Mouse (Mus musculus) intestine, postnatal 0 days (tissue): ENCODE results near the gene Orc3. TPM values are rescaled to one million over a fixed set of nuclear protein-coding genes. Genes with fewer than 3 reads are reported as not detected.

Experiments
- ATAC-seq: fragments of 200-750 bp; cut with Nextera tagmentation; 2 replicates; pipeline ENCODE4 v1.8.0; 2017; ENCODE audit warnings: mild to moderate bottlenecking, moderate TSS enrichment, moderate library complexity
- H3K27ac ChIP-seq: fragments of 300-500 bp; sonication (generic); 2 replicates; pipeline ENCODE4 v1.5.1; 2014; ENCODE audit warnings: mild to moderate bottlenecking, low read depth, low read length, moderate library complexity
- H3K27me3 ChIP-seq: fragments of 300-500 bp; sonication (generic); replicated peaks from 2 replicates; pipeline ENCODE4 v1.6.1; 2014; ENCODE audit warnings: low read length, mixed read lengths; ENCODE audit not compliant: control insufficient read depth, insufficient read depth
- H3K36me3 ChIP-seq: fragments of 300-500 bp; sonication (generic); 2 replicates; pipeline ENCODE4 v1.6.1; 2014; ENCODE audit warnings: mild to moderate bottlenecking, moderate library complexity; ENCODE audit not compliant: control insufficient read depth, insufficient read depth
- H3K4me1 ChIP-seq: fragments of 300-500 bp; sonication (generic); replicated peaks from 2 replicates; pipeline ENCODE4 v1.6.1; 2014; ENCODE audit warnings: antibody characterized with exemption, low read length, mixed read lengths; ENCODE audit not compliant: control insufficient read depth, insufficient read depth
- H3K4me2 ChIP-seq: fragments of 300-500 bp; sonication (generic); replicated peaks from 2 replicates; pipeline ENCODE4 v1.6.1; 2014; ENCODE audit warnings: low read depth, mild to moderate bottlenecking, moderate library complexity
- H3K4me3 ChIP-seq: fragments of 300-500 bp; sonication (generic); 2 replicates; pipeline ENCODE4 v1.5.1; 2014; ENCODE audit warnings: low read depth, low read length
- H3K9ac ChIP-seq: fragments of 300-500 bp; sonication (generic); 2 replicates; pipeline ENCODE4 v1.6.1; 2014; ENCODE audit warnings: mild to moderate bottlenecking, low read depth, low read length
- H3K9me3 ChIP-seq: fragments of 300-500 bp; sonication (generic); 2 replicates; pipeline ENCODE4 v1.6.1; 2016; ENCODE audit warnings: mixed run types; ENCODE audit not compliant: control insufficient read depth
- CTCF ChIP-seq: sonication (generic); IDR thresholded peaks from 2 replicates; pipeline ENCODE4 v1.5.1; 2016; ENCODE audit warnings: low read depth, mild to moderate bottlenecking, control low read depth, antibody characterized with exemption, moderate library complexity
- WGBS: fragments of 180-500 bp; shearing (Covaris S2); extraction: QIAGEN DNeasy Blood & Tissue Kit; methylation state at CpG from one replicate; pipeline ENCODE4 v1.1.7; 2014; 5-methylcytosine and 5-hydroxymethylcytosine counted together
- polyA plus RNA-seq: library from polyadenylated mRNA; unstranded; fragments of >200 nt; fragmentation: Nextera tagmentation; extraction: Ambion mirVana; gene quantifications from 2 replicates; pipeline ENCODE4 v1.2.1, GENCODE M21; 2015

The Orc3 gene
- polyA plus RNA-seq, 1 experiment from 2014 or later, result 28.3 TPM

DNA sequence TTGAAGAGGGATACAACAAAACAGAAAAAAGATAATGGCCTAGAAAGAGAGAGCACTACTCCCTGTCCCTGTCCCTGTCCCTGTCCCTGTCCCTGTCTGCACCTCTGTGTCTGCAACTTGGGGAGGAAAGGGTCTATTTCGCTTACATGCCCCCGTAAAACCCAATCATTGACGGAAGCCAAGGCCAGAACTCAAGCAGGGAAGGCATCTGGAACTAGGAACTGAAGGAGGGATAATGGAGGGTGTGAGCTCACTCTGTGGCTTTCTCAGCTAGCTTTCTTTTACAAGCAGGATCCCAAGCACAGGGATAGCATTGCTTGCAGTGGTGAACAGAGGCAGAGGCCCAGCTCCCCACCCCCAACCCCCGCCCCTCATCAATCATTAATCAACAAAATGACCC, 85.4 kb downstream of the Orc3 start:
- no peaks in the 10 kb centered on the region for H3K9me3 ChIP-seq
- TF ChIP-seq CTCF, result no peak
- no peak overlapping the region for H3K4me2 ChIP-seq
- no peak for ATAC-seq
- H3K27ac ChIP-seq, result no peak overlapping the region
- 44% methylated on average over 4 of the region's 4 CpGs for WGBS
- no peak overlapping the region for H3K9ac ChIP-seq
- H3K27me3 ChIP-seq, result no peaks in the 10 kb centered on the region
- no peaks in the 10 kb centered on the region for H3K4me1 ChIP-seq
- no peak overlapping the region for H3K4me3 ChIP-seq
- H3K36me3 ChIP-seq, result no peaks in the 10 kb centered on the region

GRCm38 (mm10) chr4:34528430-34529100, 86.2 kb downstream of the Orc3 start:
- H3K4me3 ChIP-seq, result no peak overlapping the region
- H3K9ac ChIP-seq, result no peak overlapping the region
- no peaks in the 10 kb centered on the region for H3K4me1 ChIP-seq
- WGBS, result 75% methylated on average over 1 of the region's 1 CpGs
- no peak for TF ChIP-seq CTCF
- no peaks in the 10 kb centered on the region for H3K27me3 ChIP-seq
- ATAC-seq, result no peak
- H3K9me3 ChIP-seq, result no peaks in the 10 kb centered on the region
- H3K27ac ChIP-seq, result no peak overlapping the region
- H3K36me3 ChIP-seq, result no peaks in the 10 kb centered on the region
- no peak overlapping the region for H3K4me2 ChIP-seq

- no peak for TF ChIP-seq CTCF
- no peak overlapping the region for H3K9ac ChIP-seq
- H3K27ac ChIP-seq, result no peak overlapping the region
- 76% methylated on average over 3 of the region's 3 CpGs for WGBS
- no peaks in the 10 kb centered on the region for H3K27me3 ChIP-seq
- ATAC-seq, result no peak
- H3K4me2 ChIP-seq, result no peak overlapping the region
- H3K4me3 ChIP-seq, result no peak overlapping the region
- no peaks in the 10 kb centered on the region for H3K36me3 ChIP-seq
- no peaks in the 10 kb centered on the region for H3K9me3 ChIP-seq
- no peaks in the 10 kb centered on the region for H3K4me1 ChIP-seq
Observed at GRCm38 (mm10) chr4:34526771-34527170, 88.0 kb downstream of the Orc3 start.

DNA sequence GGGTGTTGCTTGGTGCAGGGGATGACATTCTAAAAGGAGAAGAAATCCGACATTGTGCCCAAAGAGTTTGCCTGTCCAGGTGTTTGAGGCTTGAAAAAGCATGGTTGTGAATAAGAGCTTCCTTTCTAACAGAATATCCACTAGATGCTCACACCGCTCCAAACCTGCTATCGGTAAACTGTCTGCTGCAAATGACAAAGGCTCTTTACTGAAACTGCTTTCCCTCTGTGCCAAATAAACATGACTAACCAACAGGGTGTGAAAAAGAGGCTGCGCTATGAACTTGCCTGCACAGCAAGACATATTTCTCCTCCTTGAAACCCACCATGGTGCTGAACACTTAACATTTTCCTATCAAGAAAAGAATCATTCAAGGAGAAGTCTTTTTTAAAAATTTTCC, 91.2 kb downstream of the Orc3 start:
- TF ChIP-seq CTCF, result no peak
- Histone ChIP-seq H3K27me3 (no peaks in the 10 kb centered on the region), H3K4me1 (no peaks in the 10 kb centered on the region), H3K4me3 (no peak overlapping the region), H3K9ac (no peak overlapping the region), H3K4me2 (no peak overlapping the region), H3K36me3 (no peaks in the 10 kb centered on the region), H3K9me3 (no peaks in the 10 kb centered on the region), H3K27ac (no peak overlapping the region)
- WGBS, result 96% methylated on average over 4 of the region's 4 CpGs
- no peak for ATAC-seq

DNA sequence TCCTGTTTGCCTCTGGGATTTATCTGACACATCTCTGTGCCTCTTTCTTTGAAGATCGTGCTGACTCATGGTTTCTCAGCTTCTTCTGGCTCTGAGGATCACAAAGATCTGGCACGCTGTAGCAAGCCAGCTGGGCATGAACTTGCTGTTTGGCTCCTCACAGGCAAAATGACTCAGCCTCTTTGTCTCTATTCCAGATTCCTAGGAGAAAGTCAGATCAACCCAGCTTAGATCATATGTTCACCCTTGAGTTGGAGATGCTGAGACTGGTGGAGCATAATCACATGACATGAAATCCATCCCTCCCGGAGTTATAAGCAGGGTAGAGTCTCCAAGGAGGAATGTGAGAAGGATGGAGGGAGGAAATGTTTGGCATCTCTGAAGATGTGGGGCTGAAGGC, 91.9 kb downstream of the Orc3 start:
- no peaks in the 10 kb centered on the region for H3K36me3 ChIP-seq
- ATAC-seq, result no peak

More for the DNA sequence above, 91.9 kb downstream of the Orc3 start:
- Histone ChIP-seq H3K27me3 (no peaks in the 10 kb centered on the region), H3K4me3 (no peak overlapping the region), H3K27ac (no peak overlapping the region), H3K4me2 (no peak overlapping the region), H3K4me1 (no peaks in the 10 kb centered on the region), H3K9me3 (no peaks in the 10 kb centered on the region), H3K9ac (no peak overlapping the region)
- 75% methylated on average over 3 of the region's 3 CpGs for WGBS
- TF ChIP-seq CTCF, result no peak

Other genes with a start within 250 kb of the Orc3 start
- gene Akirin2, start 64.0 kb downstream of the Orc3 start, polyA plus RNA-seq, result 32.2 and 36.6 TPM in 2 replicates
- 27.4 and 31.1 TPM in 2 replicates for gene Rars2, start within 50 bp of the Orc3 start, polyA plus RNA-seq
- gene Slc35a1, start 72.5 kb upstream of the Orc3 start, polyA plus RNA-seq, result 25.2 and 27.0 TPM in 2 replicates
- 0.17 TPM in 1 of 2 replicates, not detected in the other for gene Cfap206, start 115.3 kb upstream of the Orc3 start, polyA plus RNA-seq
- not detected in 2 replicates for gene Gm136, start 141.3 kb upstream of the Orc3 start, polyA plus RNA-seq
- gene Smim8, start 163.5 kb upstream of the Orc3 start, polyA plus RNA-seq, result 59.1 and 60.1 TPM in 2 replicates